Mouse (Mus musculus): Measurements from ENCODE around the gene Ube2d3. TPM values are rescaled to one million over a fixed set of nuclear protein-coding genes. Genes with fewer than 3 reads are reported as not detected.
A peak's percentile ranks its signal among the peaks of the same experiment; 100 is the strongest.
"Not testable (repeated sequence)": the region's sequence is repeated elsewhere in the genome, so short reads cannot be mapped to it uniquely, and the experiment has no call there.

Ube2d3 gene
- polyA plus RNA-seq, 1 experiment: 157 TPM

- TF ChIP-seq POLR2A (IDR thresholded peaks at IDR 0.05; ENCODE audit: extremely low read depth, insufficient read depth, low read length): peak; percentile 46; the same call in 1 of the 2 replicates
- TF ChIP-seq CTCF (IDR thresholded peaks at IDR 0.05; ENCODE audit: extremely low read depth, insufficient read depth, low read length): no peak
- peak within 1 kb of the TSS; percentile 91 for H3K4me3 ChIP-seq (ENCODE audit: insufficient read depth, low read length)
- H3K4me1 ChIP-seq (ENCODE audit: control insufficient read depth, insufficient read depth, low read length): no peaks in the 10 kb centered on the region
- H3K27ac ChIP-seq (ENCODE audit: insufficient read depth, low read length): no peak within 1 kb of the TSS
These were observed 47.4 kb downstream of the Ube2d3 start, which contains the start of gene Manba for GRCm38 (mm10) chr3:135485128-135485899. Gene Manba (plus strand): TSS chr3:135485611.

- TF ChIP-seq CTCF (IDR thresholded peaks at IDR 0.05; ENCODE audit: extremely low read depth, insufficient read depth, low read length) (no peak), POLR2A (IDR thresholded peaks at IDR 0.05; ENCODE audit: extremely low read depth, insufficient read depth, low read length) (no peak)
- no peak overlapping the region for H3K27ac ChIP-seq (ENCODE audit: insufficient read depth, low read length)
- H3K4me3 ChIP-seq (ENCODE audit: insufficient read depth, low read length): peak overlapping the region; percentile 91
- H3K4me1 ChIP-seq (ENCODE audit: control insufficient read depth, insufficient read depth, low read length): no peaks in the 10 kb centered on the region
These were observed 47.9 kb downstream of the Ube2d3 start for GRCm38 (mm10) chr3:135485900-135486241.

DNA sequence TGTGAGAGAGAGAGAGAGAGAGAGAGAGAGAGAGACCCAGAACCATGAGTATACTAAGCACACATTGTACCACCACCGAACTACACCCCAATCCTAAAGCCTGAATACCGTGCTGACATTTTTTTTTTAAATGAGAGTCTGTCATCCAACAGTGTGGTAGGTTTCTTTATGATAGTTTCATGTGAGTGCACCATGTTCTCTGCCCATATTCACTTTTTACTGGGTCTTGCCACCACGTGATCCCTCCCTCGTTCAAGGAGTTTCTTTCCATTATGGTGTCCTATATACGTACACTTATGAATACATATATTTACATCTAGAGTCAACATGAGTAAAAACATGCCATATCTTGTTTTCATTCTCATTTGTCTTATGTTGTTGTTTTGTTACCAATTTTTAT, 48.4 kb downstream of the Ube2d3 start:
- Histone ChIP-seq H3K27ac (ENCODE audit: insufficient read depth, low read length) (no peak overlapping the region), H3K4me1 (ENCODE audit: control insufficient read depth, insufficient read depth, low read length) (no peaks in the 10 kb centered on the region), H3K4me3 (ENCODE audit: insufficient read depth, low read length) (peak overlapping the region; percentile 91)
- TF ChIP-seq POLR2A (IDR thresholded peaks at IDR 0.05; ENCODE audit: extremely low read depth, insufficient read depth, low read length): no peak
- no peak for TF ChIP-seq CTCF (IDR thresholded peaks at IDR 0.05; ENCODE audit: extremely low read depth, insufficient read depth, low read length)

- no peak overlapping the region for H3K27ac ChIP-seq (ENCODE audit: insufficient read depth, low read length)
- no peaks in the 10 kb centered on the region for H3K4me1 ChIP-seq (ENCODE audit: control insufficient read depth, insufficient read depth, low read length)
- TF ChIP-seq POLR2A (IDR thresholded peaks at IDR 0.05; ENCODE audit: extremely low read depth, insufficient read depth, low read length) (no peak), CTCF (IDR thresholded peaks at IDR 0.05; ENCODE audit: extremely low read depth, insufficient read depth, low read length) (no peak)
- H3K4me3 ChIP-seq (ENCODE audit: insufficient read depth, low read length): no peak overlapping the region
These were observed 49.9 kb downstream of the Ube2d3 start for GRCm38 (mm10) chr3:135487803-135488202.

- no peak overlapping the region for H3K4me3 ChIP-seq (ENCODE audit: insufficient read depth, low read length)
- TF ChIP-seq POLR2A (IDR thresholded peaks at IDR 0.05; ENCODE audit: extremely low read depth, insufficient read depth, low read length) (no peak), CTCF (IDR thresholded peaks at IDR 0.05; ENCODE audit: extremely low read depth, insufficient read depth, low read length) (no peak)
These were observed 52.0 kb downstream of the Ube2d3 start for GRCm38 (mm10) chr3:135489865-135490520.

GRCm38 (mm10) chr3:135491102-135491501, 53.2 kb downstream of the Ube2d3 start:
- no peak for TF ChIP-seq CTCF (IDR thresholded peaks at IDR 0.05; ENCODE audit: extremely low read depth, insufficient read depth, low read length)
- no peak overlapping the region for H3K4me3 ChIP-seq (ENCODE audit: insufficient read depth, low read length)
- no peaks in the 10 kb centered on the region for H3K4me1 ChIP-seq (ENCODE audit: control insufficient read depth, insufficient read depth, low read length)
- H3K27ac ChIP-seq (ENCODE audit: insufficient read depth, low read length): no peak overlapping the region

More at GRCm38 (mm10) chr3:135489865-135490520, 52.0 kb downstream of the Ube2d3 start:
- Histone ChIP-seq H3K27ac (ENCODE audit: insufficient read depth, low read length) (no peak overlapping the region), H3K4me1 (ENCODE audit: control insufficient read depth, insufficient read depth, low read length) (no peaks in the 10 kb centered on the region)

GRCm38 (mm10) chr3:135493320-135493719, 55.4 kb downstream of the Ube2d3 start:
- H3K27ac ChIP-seq (ENCODE audit: insufficient read depth, low read length); H3K4me1 ChIP-seq (ENCODE audit: control insufficient read depth, insufficient read depth, low read length); H3K4me3 ChIP-seq (ENCODE audit: insufficient read depth, low read length): not testable (repeated sequence)

GRCm38 (mm10) chr3:135497956-135498355, 60.0 kb downstream of the Ube2d3 start:
- not testable (repeated sequence) for H3K4me3 ChIP-seq (ENCODE audit: insufficient read depth, low read length); H3K27ac ChIP-seq (ENCODE audit: insufficient read depth, low read length); H3K4me1 ChIP-seq (ENCODE audit: control insufficient read depth, insufficient read depth, low read length)

- TF ChIP-seq POLR2A (IDR thresholded peaks at IDR 0.05; ENCODE audit: extremely low read depth, insufficient read depth, low read length): no peak
- TF ChIP-seq CTCF (IDR thresholded peaks at IDR 0.05; ENCODE audit: extremely low read depth, insufficient read depth, low read length): no peak
- Histone ChIP-seq H3K27ac (ENCODE audit: insufficient read depth, low read length) (no peak overlapping the region), H3K4me3 (ENCODE audit: insufficient read depth, low read length) (no peak overlapping the region), H3K4me1 (ENCODE audit: control insufficient read depth, insufficient read depth, low read length) (no peaks in the 10 kb centered on the region)
These were observed 60.9 kb downstream of the Ube2d3 start for GRCm38 (mm10) chr3:135498891-135499290.

GRCm38 (mm10) chr3:135503160-135503559, 65.2 kb downstream of the Ube2d3 start:
- H3K4me3 ChIP-seq (ENCODE audit: insufficient read depth, low read length): no peak overlapping the region
- TF ChIP-seq CTCF (IDR thresholded peaks at IDR 0.05; ENCODE audit: extremely low read depth, insufficient read depth, low read length) (no peak), POLR2A (IDR thresholded peaks at IDR 0.05; ENCODE audit: extremely low read depth, insufficient read depth, low read length) (no peak)

More at GRCm38 (mm10) chr3:135503160-135503559, 65.2 kb downstream of the Ube2d3 start:
- no peaks in the 10 kb centered on the region for H3K4me1 ChIP-seq (ENCODE audit: control insufficient read depth, insufficient read depth, low read length)
- H3K27ac ChIP-seq (ENCODE audit: insufficient read depth, low read length): no peak overlapping the region
